Mouse (Mus musculus): Measurements from ENCODE around the gene Zfp94.
A peak's percentile ranks its signal among the peaks of the same experiment; 100 is the strongest.

DNA sequence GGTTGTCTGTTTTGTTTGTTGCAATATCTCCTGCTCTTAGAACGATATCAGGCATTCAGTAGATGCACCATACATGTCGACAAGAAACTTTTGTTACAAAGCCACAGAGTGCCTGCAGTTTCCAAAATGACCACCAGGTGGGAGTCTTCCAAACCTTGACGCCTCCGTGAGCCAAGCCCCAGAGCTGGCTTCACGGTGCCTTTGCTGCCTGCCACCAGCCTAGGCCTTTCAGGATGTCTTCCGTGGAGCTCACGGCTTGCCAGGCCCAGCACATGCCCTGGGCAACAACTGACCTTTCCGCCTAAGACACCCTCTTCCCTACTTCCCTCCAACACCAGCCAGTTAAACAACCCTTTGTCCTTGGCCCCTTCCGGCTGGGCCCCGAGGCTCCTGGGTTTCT, 48.4 kb upstream of the Zfp94 start:
- TF ChIP-seq CTCF (IDR thresholded peaks at IDR 0.05; ENCODE audit: insufficient read depth, low read depth, low read length) (peak; percentile 84), POLR2A (IDR thresholded peaks at IDR 0.05; ENCODE audit: insufficient read depth, low read depth, low read length) (no peak)

All from olfactory bulb, adult 2 months (tissue).